ENCODE assay signal across 30 mouse cellular contexts in the genomic region with DNA sequence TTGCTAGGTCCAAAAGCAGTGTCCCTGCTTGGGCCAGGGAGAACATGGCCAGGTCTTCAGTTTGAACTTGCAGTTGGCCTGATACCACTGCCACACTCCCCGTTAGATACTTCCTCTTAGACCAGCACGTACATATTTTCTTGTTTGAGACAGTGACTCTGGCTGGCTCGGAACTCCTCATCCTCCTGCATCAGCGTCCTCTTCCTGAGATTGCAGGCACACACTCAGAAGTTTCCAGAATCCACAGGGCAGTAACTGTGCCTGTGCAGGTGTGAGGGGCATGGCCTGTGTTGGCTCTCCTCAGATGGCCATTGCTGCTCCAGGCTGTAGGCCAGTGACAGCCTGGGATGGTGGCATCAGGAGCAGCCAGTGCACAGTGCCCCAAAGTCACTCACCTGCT. TPM values are rescaled to one million over a fixed set of nuclear protein-coding genes. Genes with fewer than 3 reads are reported as not detected.
"Had no signal": no experiment of that assay in that cellular context is flagged by ENCODE, and none has a peak within 500 bp of the region (broad histone marks: within the 10 kb centered on the region; RNA-seq: fewer than 3 reads in every experiment).

No protein-coding gene starts in this region.

- H3K9ac ChIP-seq: limb, embryonic 13.5 days; liver, embryonic 12.5 days; liver, embryonic 15.5 days; lung, embryonic 15.5 days; midbrain, embryonic 12.5 days had no signal

- H3K27ac ChIP-seq: kidney, postnatal 0 days; limb, embryonic 10.5 days; limb, embryonic 13.5 days; liver, embryonic 12.5 days; liver, embryonic 15.5 days; lung, embryonic 15.5 days; midbrain, embryonic 12.5 days had no signal

- DNase-seq: kidney, adult 2 months; kidney, postnatal 25 days; liver; lung, adult 18-20 months; lung, postnatal 10 days; lung, postnatal 36 days; right cerebral cortex, adult 18-20 months; right cerebral cortex, postnatal 14 days; right cerebral cortex, postnatal 4 days; thymus, postnatal 25 days had no signal

- H3K4me2 ChIP-seq: limb, embryonic 13.5 days; liver, embryonic 12.5 days; liver, embryonic 15.5 days; lung, embryonic 15.5 days; midbrain, embryonic 12.5 days had no signal

- H3K4me3 ChIP-seq: limb, embryonic 10.5 days; limb, embryonic 13.5 days; liver, embryonic 12.5 days; liver, embryonic 15.5 days; lung, embryonic 15.5 days; midbrain, embryonic 12.5 days; myocyte had no signal

- H3K27me3 ChIP-seq: limb, embryonic 13.5 days; liver, embryonic 12.5 days; liver, embryonic 15.5 days; lung, embryonic 15.5 days; midbrain, embryonic 12.5 days had no signal

- ATAC-seq: liver, embryonic 12.5 days; midbrain, embryonic 16.5 days had no signal

- H3K9me3 ChIP-seq: limb, embryonic 10.5 days; limb, embryonic 13.5 days; liver, embryonic 12.5 days; liver, embryonic 15.5 days; lung, embryonic 15.5 days; midbrain, embryonic 12.5 days had no signal

RNA-seq across cellular contexts. Expression of a gene that starts 24.6 kb away (rescaled TPM):
- total RNA-seq: megakaryocyte-erythroid progenitor cell, adult 5-6 weeks; monocyte, adult 5-6 weeks had no signal
- polyA plus RNA-seq: intestine, embryonic 14.5 days; intestine, postnatal 0 days; kidney, embryonic 14.5 days; limb, embryonic 10.5 days; limb, embryonic 13.5 days; liver, embryonic 12.5 days; liver, embryonic 15.5 days; lung, embryonic 15.5 days; myocyte; stomach, embryonic 14.5 days; thymus, postnatal 0 days had no signal

RNA-seq across cellular contexts. Expression of a gene that starts 39.9 kb away (rescaled TPM):
- total RNA-seq: megakaryocyte-erythroid progenitor cell, adult 5-6 weeks; monocyte, adult 5-6 weeks had no signal
- polyA plus RNA-seq: kidney, embryonic 14.5 days; midbrain, embryonic 16.5 days; thymus, postnatal 0 days had no signal

RNA-seq across cellular contexts. Expression of a gene that starts 44.7 kb away (rescaled TPM):
- total RNA-seq: layer of hippocampus, postnatal 14 days; left cerebral cortex, postnatal 25 days; megakaryocyte-erythroid progenitor cell, adult 5-6 weeks; monocyte, adult 5-6 weeks had no signal
- polyA plus RNA-seq: intestine, postnatal 0 days; large intestine, adult 2 months; limb, embryonic 10.5 days; limb, embryonic 13.5 days; liver, embryonic 12.5 days; liver, embryonic 15.5 days; lung, embryonic 15.5 days; midbrain, embryonic 12.5 days; midbrain, embryonic 16.5 days; neural tube, embryonic 14.5 days; stomach, embryonic 14.5 days; thymus, postnatal 0 days had no signal
